Mouse (Mus musculus): ENCODE measurements around the gene Gm12800.
"Not testable (repeated sequence)": the region's sequence is repeated elsewhere in the genome, so short reads cannot be mapped to it uniquely, and the experiment has no call there.

The Gm12800 gene

DNA sequence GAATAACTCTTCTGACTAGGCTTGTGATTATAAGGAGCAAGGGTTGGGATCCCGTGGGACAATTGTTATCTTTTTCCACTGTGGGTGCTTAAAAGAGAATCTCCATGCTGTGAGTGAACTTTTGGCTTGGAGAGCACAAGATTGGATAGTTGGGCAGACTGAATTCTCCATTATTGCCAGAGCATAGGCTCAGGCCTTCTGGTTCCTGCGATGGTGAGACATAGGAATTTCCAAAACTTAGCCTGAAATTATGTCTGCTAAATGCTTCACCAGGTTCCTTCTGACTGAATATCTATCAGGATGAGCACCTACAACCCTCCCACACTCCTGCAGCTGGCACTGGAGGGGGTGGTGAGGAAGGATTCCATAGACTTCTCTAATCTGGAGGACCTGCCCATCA, at the start of gene Gm12800:
Gene Gm12800, plus strand, starts transcription at position 301 of the 400 bp plus-strand sequence.
- DNase-seq: not testable (repeated sequence)

DNA sequence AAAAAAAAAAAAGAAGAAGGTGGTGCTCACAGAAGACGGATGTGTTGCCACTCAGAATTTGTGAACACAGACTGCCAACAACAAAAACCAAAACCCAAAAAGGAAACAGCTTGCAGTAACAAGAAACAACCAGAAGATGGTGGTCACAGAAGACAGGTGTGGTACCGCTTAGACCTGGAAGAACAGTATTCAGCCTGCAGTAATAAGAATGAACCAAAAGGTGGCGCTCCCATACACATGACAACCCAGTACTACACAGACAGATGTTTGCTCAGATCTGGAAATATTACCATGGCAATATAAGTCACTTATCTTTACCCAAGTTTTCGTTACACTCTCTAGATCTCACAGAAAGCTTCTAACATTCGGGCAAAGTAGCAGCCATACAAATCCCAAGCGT, 48.0 kb upstream of the Gm12800 start:
- DNase-seq: peak; percentile 19 to 21

DNA sequence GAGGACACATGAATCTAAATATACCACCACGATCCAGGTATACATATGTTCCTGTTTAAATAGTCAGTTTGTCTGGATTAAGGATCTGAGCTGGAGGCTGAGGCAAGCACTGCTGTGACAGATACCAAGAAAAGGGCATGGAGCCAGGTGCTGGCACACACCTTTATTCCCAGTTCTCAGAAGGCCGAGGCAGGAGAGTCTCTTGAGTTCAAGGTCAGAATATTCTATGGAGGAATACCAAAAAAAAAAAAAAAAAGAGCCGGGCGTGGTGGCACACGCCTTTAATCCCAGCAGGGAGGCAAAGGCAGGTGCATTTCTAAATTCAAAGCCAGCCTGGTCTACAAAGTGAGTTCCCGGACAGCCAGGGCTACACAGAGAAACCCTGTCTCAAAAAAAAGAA, 46.6 kb upstream of the Gm12800 start:
- DNase-seq: peak in 1 of 2 experiments; percentile 5

DNA sequence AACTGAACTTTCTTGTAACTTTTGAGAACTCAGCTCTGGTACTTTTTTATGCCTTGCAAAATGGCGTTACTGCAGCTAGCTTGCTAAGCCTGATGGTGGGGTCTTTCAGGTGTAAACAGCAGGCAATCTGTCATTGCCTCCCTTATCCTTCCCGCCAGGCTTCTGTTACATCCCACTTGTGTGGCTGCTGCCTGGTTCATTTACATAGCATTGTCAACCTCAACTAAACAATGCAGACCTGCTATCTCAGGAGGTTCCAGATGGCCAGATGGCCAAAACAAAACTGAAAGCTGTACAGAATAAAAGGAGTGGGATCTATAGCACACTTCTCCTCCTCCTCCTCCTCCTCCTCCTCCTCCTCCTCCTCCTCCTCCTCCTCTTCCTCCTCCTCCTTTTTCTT, 36.9 kb upstream of the Gm12800 start:
- DNase-seq: not testable (repeated sequence)

DNA sequence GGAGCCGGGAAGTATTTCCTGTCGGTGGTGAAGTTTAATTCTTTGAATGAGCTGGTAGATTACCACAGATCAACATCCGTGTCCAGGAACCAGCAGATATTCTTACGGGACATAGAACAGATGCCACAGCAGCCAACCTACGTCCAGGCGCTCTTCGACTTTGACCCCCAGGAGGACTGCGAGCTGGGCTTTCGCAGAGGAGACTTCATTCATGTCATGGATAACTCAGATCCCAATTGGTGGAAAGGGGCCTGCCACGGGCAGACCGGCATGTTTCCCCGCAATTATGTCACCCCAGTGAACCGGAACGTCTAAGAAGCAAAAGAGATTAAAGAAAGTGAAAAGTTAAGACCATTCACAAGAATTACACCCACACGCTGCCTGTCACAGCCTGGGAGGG, 33.2 kb upstream of the Gm12800 start:
- not testable (repeated sequence) for DNase-seq

DNA sequence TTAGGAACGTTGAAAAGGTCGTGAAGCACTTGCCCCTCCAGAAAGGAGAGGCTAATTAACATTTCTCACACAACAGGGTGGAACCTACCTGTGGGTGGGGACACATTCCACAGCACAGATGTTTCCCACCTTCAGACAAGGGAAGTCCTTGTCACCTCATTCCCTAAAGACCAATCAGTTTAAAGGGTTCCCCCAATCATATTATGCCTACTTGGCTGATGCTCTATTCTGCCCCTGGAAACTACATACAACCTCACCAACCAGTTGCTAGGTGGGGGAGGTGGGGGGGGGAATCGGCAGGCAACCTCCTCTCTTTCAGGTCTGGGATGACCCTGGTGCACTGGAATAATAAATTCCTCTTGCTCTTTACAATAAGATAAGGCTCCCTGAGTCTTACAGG, 25.3 kb upstream of the Gm12800 start:
- DNase-seq: no peak

DNA sequence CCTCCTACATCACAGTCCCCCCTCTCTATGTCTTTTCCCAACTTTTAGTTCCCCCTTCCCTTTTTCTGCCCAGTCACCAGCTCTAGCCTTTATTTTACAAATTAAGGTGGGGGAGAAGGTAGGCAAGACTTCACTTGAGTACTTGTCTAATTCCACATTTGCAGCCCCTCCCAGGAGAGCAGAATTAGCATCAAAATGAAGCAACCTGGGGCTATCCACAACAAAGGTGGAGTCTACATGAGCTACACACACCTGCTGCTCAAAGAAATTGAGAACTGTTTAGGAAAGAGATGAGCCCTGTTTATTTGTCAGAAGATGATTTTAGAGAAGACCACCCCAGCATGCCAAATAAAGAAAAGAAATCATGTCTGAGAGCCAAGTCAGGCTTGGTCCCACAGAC, 19.5 kb upstream of the Gm12800 start:
- DNase-seq: no peak

DNA sequence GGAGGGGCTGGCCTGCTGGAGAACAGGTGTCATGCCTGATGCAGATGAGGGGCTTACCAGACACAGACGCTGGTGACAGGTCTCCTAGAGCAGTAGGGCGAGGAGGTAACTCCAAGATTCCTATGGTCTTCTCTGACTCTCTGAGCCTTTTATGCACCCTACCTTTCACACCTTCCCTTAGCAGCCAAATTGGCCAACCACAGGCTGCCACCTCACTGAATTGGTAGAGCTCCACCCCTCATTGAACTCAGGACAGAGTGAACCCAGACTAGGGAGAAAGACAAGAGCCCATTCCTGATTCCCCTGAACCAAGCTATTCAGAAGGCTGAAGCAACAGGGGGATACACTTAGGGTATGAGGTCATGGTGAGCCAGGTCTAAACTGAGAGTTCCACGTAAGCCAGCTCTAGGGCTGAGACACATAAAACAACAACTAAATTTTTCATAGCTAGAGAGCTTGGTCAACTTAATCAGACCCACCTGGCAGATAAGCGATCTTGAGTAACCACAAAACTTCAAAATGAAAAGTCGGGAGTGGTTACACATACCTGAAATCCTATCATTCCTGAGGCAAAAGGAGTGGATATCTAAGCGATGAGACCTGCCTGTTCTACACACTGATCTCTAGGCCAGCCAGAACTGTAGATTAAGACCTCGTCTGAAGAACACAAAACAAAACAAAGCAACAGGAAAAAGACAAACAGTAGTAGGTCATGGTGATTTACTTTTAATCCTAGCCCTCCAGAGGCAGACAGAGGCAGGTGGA, 15.1 kb upstream of the Gm12800 start, which contains the start of gene C130073F10Rik:
Gene C130073F10Rik, minus strand, starts transcription at position 134 of the 765 bp plus-strand sequence.
- no peak for DNase-seq

DNA sequence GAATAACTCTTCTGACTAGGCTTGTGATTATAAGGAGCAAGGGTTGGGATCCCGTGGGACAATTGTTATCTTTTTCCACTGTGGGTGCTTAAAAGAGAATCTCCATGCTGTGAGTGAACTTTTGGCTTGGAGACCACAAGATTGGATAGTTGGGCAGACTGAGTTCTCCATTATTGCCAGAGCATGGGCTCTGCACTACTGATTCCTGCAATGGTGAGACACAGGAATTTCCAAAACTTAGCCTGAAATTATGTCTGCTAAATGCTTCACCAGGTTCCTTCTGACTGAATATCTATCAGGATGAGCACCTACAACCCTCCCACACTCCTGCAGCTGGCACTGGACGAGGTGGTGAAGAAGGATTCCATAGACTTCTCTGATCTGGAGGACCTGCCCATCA, 31.2 kb downstream of the Gm12800 start, which contains the start of gene Gm12794:
Gene Gm12794, plus strand, starts transcription at position 301 of the 400 bp plus-strand sequence.
- not testable (repeated sequence) for DNase-seq
